Mouse (Mus musculus) urinary bladder, postnatal 14 days (tissue): ENCODE measurements around the gene Arhgap19.

Source experiments
- DNase-seq: peaks from one replicate; pipeline ENCODE4 v3.0.0; 2021; ENCODE audit warnings: low spot score

The Arhgap19 gene

GRCm38 (mm10) chr19:41738896-41739295, 63.0 kb downstream of the Arhgap19 start:
- DNase-seq = no peak

- no peak for DNase-seq
These were observed 63.4 kb downstream of the Arhgap19 start for GRCm38 (mm10) chr19:41738429-41738805.

GRCm38 (mm10) chr19:41737657-41738428, 64.0 kb downstream of the Arhgap19 start:
- DNase-seq = no peak

GRCm38 (mm10) chr19:41734685-41735084, 67.2 kb downstream of the Arhgap19 start:
- DNase-seq = no peak

- no peak for DNase-seq
These were observed 76.4 kb downstream of the Arhgap19 start for GRCm38 (mm10) chr19:41725491-41725890.

- DNase-seq = no peak
These were observed 76.9 kb downstream of the Arhgap19 start for GRCm38 (mm10) chr19:41724831-41725470.

GRCm38 (mm10) chr19:41723337-41723736, 78.5 kb downstream of the Arhgap19 start:
- DNase-seq = no peak

GRCm38 (mm10) chr19:41719436-41719835, 82.4 kb downstream of the Arhgap19 start:
- no peak for DNase-seq
